Mouse (Mus musculus): ENCODE results near the gene Slc16a13.

DNA sequence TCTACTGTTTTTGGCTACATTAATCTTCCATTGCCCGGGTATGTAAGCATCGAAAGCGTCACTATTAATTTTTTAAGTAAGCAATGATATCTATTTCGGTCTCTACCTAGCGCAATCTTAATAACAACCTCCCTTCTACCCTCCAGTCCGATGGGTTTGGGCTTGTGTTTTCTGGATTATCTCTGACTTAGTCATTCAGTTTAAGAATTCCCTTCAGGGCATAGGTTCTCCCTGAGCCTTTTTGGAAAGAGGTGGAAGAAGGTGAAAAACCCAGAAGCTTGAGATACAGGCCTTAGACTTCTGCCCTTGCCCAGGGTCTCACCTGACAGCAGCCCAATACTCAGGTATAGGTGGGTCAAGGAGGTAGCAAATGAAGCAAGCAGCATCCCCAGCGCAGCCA lies 991 bp downstream of the Slc16a13 start:
- TF ChIP-seq GATA1 (IDR thresholded peaks at IDR 0.05; ENCODE audit: borderline replicate concordance, low read length), result no peak
- TF ChIP-seq FLI1 (IDR thresholded peaks at IDR 0.05; ENCODE audit: low read length), result no peak

Data from megakaryocyte, embryonic 14.5 days (primary cell).